Mouse (Mus musculus) heart, adult 2 months (tissue): ENCODE measurements around the gene Rundc1.

Source experiments
- CTCF ChIP-seq: fragments of 200-600 bp; IDR thresholded peaks from 2 replicates; pipeline ENCODE4 v1.8.1; 2022; ENCODE audit warnings: antibody characterized with exemption, mild to moderate bottlenecking, moderate library complexity
- EP300 ChIP-seq: fragments of 200-500 bp; IDR thresholded peaks from 2 replicates; pipeline ENCODE4 v1.6.1; 2011; ENCODE audit warnings: low read depth, low read length, control low read depth; ENCODE audit not compliant: insufficient read depth

DNA sequence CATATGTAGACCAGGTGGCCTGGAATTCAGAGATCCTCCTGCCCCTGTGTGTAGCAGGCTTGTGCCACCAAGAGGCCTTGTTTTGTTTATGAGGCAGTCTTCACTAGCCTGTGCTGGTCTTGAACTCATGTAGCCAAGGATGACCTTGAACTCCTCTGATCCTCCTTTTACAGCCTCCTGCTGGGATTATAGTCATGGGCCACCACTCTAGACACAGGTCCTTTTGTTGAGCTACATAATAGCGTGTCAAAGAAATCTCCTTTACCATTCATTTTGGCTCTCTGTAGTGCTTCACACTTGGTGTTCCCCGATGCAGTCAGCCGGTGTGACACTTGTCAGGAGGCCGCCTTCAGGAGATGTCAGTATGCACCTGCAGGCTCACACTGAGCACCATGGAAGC, 12.0 kb downstream of the Rundc1 start:
- TF ChIP-seq CTCF = no peak
- TF ChIP-seq EP300 = no peak
